Mouse (Mus musculus): ENCODE data around the gene Ntf5. TPM values are rescaled to one million over a fixed set of nuclear protein-coding genes. Genes with fewer than 3 reads are reported as not detected.
A peak's percentile ranks its signal among the peaks of the same experiment; 100 is the strongest.

The Ntf5 gene
- polyA plus RNA-seq, 1 experiment from 2014 or later: 0.10 TPM

GRCm38 (mm10) chr7:45447325-45447990 is 34.0 kb downstream of the Ntf5 start:
- no peaks in the 10 kb centered on the region for H3K9me3 ChIP-seq (ENCODE audit: control insufficient read depth, low read length)
- H3K9ac ChIP-seq (replicated peaks; ENCODE audit: low read depth, low read length): no peak overlapping the region
- no peak overlapping the region for H3K27ac ChIP-seq (ENCODE audit: low read length)
- 0 out of 2 replicates have a peak, but pooled peaks cover 3% of the 10 kb centered on the region for H3K36me3 ChIP-seq (ENCODE audit: control insufficient read depth, insufficient read depth)
- no peaks in the 10 kb centered on the region for H3K27me3 ChIP-seq (replicated peaks; ENCODE audit: control insufficient read depth, insufficient read depth, low read length)
- H3K4me1 ChIP-seq (replicated peaks; ENCODE audit: control insufficient read depth, insufficient read depth, low read length): no peaks in the 10 kb centered on the region
- no peak overlapping the region for H3K4me3 ChIP-seq (replicated peaks; ENCODE audit: low read length)
- no peak overlapping the region for H3K4me2 ChIP-seq (ENCODE audit: low read length)
- no peak for ATAC-seq
- 41% methylated on average over 11 of the region's 11 CpGs for WGBS

- Histone ChIP-seq H3K4me2 (ENCODE audit: low read length) (no peak overlapping the region), H3K4me1 (replicated peaks; ENCODE audit: control insufficient read depth, insufficient read depth, low read length) (no peaks in the 10 kb centered on the region), H3K27ac (ENCODE audit: low read length) (no peak overlapping the region), H3K4me3 (replicated peaks; ENCODE audit: low read length) (no peak overlapping the region), H3K36me3 (ENCODE audit: control insufficient read depth, insufficient read depth) (0 out of 2 replicates have a peak, but pooled peaks cover 3% of the 10 kb centered on the region), H3K9me3 (ENCODE audit: control insufficient read depth, low read length) (no peaks in the 10 kb centered on the region), H3K9ac (replicated peaks; ENCODE audit: low read depth, low read length) (no peak overlapping the region), H3K27me3 (replicated peaks; ENCODE audit: control insufficient read depth, insufficient read depth, low read length) (no peaks in the 10 kb centered on the region)
- no peak for ATAC-seq
- 100% methylated on average over 1 of the region's 1 CpGs for WGBS
Observed at GRCm38 (mm10) chr7:45449974-45450373, 36.5 kb downstream of the Ntf5 start.

DNA sequence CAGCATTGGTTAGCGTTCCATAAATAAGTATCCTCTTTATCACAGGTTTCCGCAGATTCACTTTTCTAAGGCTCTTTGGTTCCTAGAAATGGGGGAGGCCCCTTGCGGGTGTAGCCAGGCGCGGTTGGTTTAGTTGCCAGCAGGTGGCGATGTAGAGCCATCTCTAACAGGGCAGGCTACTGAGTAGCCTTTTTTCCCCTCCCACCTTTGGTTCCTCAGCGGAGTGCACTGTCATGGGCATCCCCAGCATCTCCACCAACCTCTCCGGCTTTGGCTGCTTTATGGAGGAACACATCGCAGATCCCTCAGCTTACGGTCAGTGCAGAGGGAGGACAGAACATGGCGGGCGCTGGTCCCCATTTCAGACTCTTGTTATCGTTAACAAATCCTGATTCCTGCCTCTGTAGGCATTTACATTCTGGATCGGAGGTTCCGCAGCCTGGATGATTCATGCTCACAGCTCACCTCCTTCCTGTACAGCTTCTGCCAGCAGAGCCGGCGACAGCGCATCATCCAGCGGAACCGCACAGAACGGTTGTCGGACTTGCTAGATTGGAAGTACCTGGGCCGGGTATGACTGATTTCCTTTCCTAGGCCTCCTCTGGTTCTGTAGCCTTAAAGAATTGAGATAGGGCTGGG is 38.0 kb downstream of the Ntf5 start:
- ATAC-seq: peak; percentile 79
- Histone ChIP-seq H3K4me1 (replicated peaks; ENCODE audit: control insufficient read depth, insufficient read depth, low read length) (no peaks in the 10 kb centered on the region), H3K9me3 (ENCODE audit: control insufficient read depth, low read length) (no peaks in the 10 kb centered on the region), H3K36me3 (ENCODE audit: control insufficient read depth, insufficient read depth) (peaks cover 5% of the 10 kb centered on the region; the same call in 1 of the 2 replicates), H3K4me2 (ENCODE audit: low read length) (no peak overlapping the region), H3K4me3 (replicated peaks; ENCODE audit: low read length) (no peak overlapping the region), H3K9ac (replicated peaks; ENCODE audit: low read depth, low read length) (no peak overlapping the region), H3K27ac (ENCODE audit: low read length) (no peak overlapping the region), H3K27me3 (replicated peaks; ENCODE audit: control insufficient read depth, insufficient read depth, low read length) (no peaks in the 10 kb centered on the region)
- 54% methylated on average over 23 of the region's 23 CpGs for WGBS

GRCm38 (mm10) chr7:45454971-45455370 is 41.5 kb downstream of the Ntf5 start:
- H3K36me3 ChIP-seq (ENCODE audit: control insufficient read depth, insufficient read depth): peaks cover 14% of the 10 kb centered on the region
- no peaks in the 10 kb centered on the region for H3K9me3 ChIP-seq (ENCODE audit: control insufficient read depth, low read length)
- no peak overlapping the region for H3K27ac ChIP-seq (ENCODE audit: low read length)
- 88% methylated on average over 15 of the region's 15 CpGs for WGBS
- H3K27me3 ChIP-seq (replicated peaks; ENCODE audit: control insufficient read depth, insufficient read depth, low read length): no peaks in the 10 kb centered on the region
- H3K9ac ChIP-seq (replicated peaks; ENCODE audit: low read depth, low read length): no peak overlapping the region
- H3K4me1 ChIP-seq (replicated peaks; ENCODE audit: control insufficient read depth, insufficient read depth, low read length): peaks cover 18% of the 10 kb centered on the region
- H3K4me3 ChIP-seq (replicated peaks; ENCODE audit: low read length): no peak overlapping the region
- no peak overlapping the region for H3K4me2 ChIP-seq (ENCODE audit: low read length)
- no peak for ATAC-seq

DNA sequence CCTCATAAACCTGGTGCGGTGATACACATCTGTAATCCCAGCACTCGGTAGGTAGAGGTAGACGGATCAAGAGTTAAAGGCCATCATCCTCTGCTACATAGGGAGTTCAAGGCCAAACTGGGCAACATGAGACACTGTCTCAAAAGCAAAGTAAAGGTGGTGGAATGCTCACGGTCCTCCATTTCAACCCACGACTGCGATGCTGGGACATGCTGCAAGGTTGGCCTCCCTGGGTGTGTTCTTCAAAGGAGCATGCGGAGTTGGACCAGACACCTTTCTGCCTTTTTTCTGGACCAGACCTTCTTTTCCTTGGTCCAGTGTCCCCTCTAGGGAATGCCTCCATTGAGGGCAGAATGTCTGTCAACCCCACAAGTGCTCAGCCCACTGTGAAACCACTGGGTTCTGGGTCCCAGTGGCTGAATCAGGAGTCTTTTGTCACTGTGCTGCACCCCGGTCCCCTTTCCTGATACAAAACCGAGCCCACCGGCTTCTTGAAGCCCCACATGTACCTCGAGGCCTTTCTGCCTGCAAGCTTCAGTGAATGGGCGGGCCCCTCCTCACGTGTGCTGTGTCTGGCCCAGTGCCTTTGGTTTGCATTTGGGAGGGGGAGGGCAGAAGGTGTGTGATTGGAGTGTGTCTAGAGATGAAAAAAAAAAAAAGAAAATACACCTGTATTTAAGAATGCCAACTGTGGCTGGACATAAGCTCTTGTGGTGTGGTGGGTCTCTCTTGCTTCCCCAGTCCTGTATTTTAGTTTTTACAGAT is 42.6 kb downstream of the Ntf5 start:
- Histone ChIP-seq H3K27me3 (replicated peaks; ENCODE audit: control insufficient read depth, insufficient read depth, low read length) (no peaks in the 10 kb centered on the region), H3K9me3 (ENCODE audit: control insufficient read depth, low read length) (no peaks in the 10 kb centered on the region), H3K4me2 (ENCODE audit: low read length) (no peak overlapping the region), H3K4me3 (replicated peaks; ENCODE audit: low read length) (no peak overlapping the region), H3K27ac (ENCODE audit: low read length) (no peak overlapping the region), H3K4me1 (replicated peaks; ENCODE audit: control insufficient read depth, insufficient read depth, low read length) (peaks cover 29% of the 10 kb centered on the region), H3K9ac (replicated peaks; ENCODE audit: low read depth, low read length) (no peak overlapping the region), H3K36me3 (ENCODE audit: control insufficient read depth, insufficient read depth) (peaks cover 14% of the 10 kb centered on the region)
- ATAC-seq: no peak
- WGBS: 73% methylated on average over 13 of the region's 13 CpGs

DNA sequence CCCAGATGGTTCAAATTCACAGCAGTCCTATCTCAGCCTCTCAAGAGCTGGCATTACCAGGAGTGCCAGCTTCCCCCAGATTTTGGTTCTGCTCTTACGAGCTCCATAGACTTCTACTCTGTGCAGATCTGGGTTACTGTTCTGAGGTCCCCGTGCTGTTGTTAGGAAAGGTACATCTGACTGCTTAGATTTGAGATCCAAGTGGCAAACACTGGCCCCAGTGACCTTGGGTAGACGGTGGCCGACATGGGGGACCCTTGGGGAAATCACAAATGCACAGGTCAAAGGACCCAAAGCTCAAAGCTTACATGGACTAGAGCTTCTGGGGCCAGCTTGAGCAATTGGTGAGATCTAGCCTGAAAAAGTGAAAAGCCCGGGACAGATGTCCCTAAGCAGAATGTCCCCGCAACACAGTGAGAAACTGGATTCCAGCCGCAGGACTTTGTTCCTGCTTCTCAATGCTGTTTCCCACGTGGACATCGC is 43.3 kb downstream of the Ntf5 start:
- no peak for ATAC-seq
- H3K27me3 ChIP-seq (replicated peaks; ENCODE audit: control insufficient read depth, insufficient read depth, low read length): no peaks in the 10 kb centered on the region
- no peak overlapping the region for H3K27ac ChIP-seq (ENCODE audit: low read length)
- 56% methylated on average over 9 of the region's 9 CpGs for WGBS
- no peaks in the 10 kb centered on the region for H3K9me3 ChIP-seq (ENCODE audit: control insufficient read depth, low read length)
- H3K4me1 ChIP-seq (replicated peaks; ENCODE audit: control insufficient read depth, insufficient read depth, low read length): peaks cover 30% of the 10 kb centered on the region
- peak overlapping the region; percentile 7; the same call in 1 of the 2 replicates for H3K9ac ChIP-seq (replicated peaks; ENCODE audit: low read depth, low read length)
- no peak overlapping the region; the same call in none of the 2 replicates for H3K4me3 ChIP-seq (replicated peaks; ENCODE audit: low read length)
- H3K4me2 ChIP-seq (ENCODE audit: low read length): peak overlapping the region; percentile 98
- H3K36me3 ChIP-seq (ENCODE audit: control insufficient read depth, insufficient read depth): peaks cover 14% of the 10 kb centered on the region

DNA sequence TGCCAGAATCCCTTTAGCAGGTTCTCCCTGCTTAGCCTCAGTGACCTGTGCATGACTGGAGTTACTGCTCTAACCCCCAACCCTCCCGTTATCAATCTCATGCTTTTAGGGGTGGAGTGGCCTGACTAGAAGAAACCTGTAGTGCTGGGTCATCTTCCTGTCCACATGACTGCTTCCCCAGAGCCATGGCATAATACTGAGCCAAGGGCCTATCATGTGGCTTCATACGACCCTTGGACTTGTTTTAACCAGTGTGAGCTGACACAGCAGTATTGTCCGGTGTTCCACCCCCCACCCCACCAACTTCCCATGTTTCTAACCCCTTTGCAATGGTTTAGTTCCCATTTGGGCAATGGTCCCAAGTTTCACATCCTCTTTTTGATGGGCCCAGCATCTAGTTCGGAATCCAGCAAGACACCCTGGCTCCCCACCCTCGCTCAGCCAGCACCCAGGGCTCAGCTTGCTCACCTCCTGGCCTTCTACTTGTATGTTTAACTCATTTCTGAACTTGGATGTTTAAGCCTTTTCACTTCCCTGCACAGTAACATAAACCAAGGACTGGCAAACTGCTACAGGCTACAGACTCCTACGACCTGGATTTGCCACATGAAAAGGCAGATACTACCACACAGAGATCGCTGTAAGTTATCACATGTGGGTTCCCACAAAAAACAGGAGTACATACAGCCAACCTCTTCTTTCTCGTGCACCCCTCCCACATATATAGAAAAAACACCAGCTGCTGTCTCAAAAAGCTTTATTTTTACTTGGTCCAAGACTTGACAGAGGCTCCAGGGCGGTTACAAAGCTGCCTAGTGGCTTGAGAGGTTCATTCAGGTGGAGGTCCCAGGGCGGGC is 43.9 kb downstream of the Ntf5 start:
- peak overlapping the region; percentile 88 for H3K9ac ChIP-seq (replicated peaks; ENCODE audit: low read depth, low read length)
- H3K4me3 ChIP-seq (replicated peaks; ENCODE audit: low read length): peak overlapping the region; percentile 53
- no peaks in the 10 kb centered on the region for H3K27me3 ChIP-seq (replicated peaks; ENCODE audit: control insufficient read depth, insufficient read depth, low read length)
- no peak for ATAC-seq
- 66% methylated on average over 9 of the region's 10 CpGs for WGBS
- H3K36me3 ChIP-seq (ENCODE audit: control insufficient read depth, insufficient read depth): peaks cover 14% of the 10 kb centered on the region
- H3K4me1 ChIP-seq (replicated peaks; ENCODE audit: control insufficient read depth, insufficient read depth, low read length): peaks cover 30% of the 10 kb centered on the region
- no peaks in the 10 kb centered on the region for H3K9me3 ChIP-seq (ENCODE audit: control insufficient read depth, low read length)
- peak overlapping the region; percentile 98 for H3K4me2 ChIP-seq (ENCODE audit: low read length)
- 0 out of 2 replicates have a peak overlapping the region, but pooled peaks have one; percentile 12 for H3K27ac ChIP-seq (ENCODE audit: low read length)

- ATAC-seq: peak; percentile 78
- Histone ChIP-seq H3K36me3 (ENCODE audit: control insufficient read depth, insufficient read depth) (peaks cover 21% of the 10 kb centered on the region), H3K27ac (ENCODE audit: low read length) (peak overlapping the region; percentile 97), H3K27me3 (replicated peaks; ENCODE audit: control insufficient read depth, insufficient read depth, low read length) (no peaks in the 10 kb centered on the region), H3K9me3 (ENCODE audit: control insufficient read depth, low read length) (no peaks in the 10 kb centered on the region), H3K9ac (replicated peaks; ENCODE audit: low read depth, low read length) (peak overlapping the region; percentile 88), H3K4me1 (replicated peaks; ENCODE audit: control insufficient read depth, insufficient read depth, low read length) (peaks cover 30% of the 10 kb centered on the region), H3K4me2 (ENCODE audit: low read length) (peak overlapping the region; percentile 98), H3K4me3 (replicated peaks; ENCODE audit: low read length) (peak overlapping the region; percentile 53)
- under 1% methylated on average over 41 of the region's 43 CpGs for WGBS
Observed at GRCm38 (mm10) chr7:45458748-45459563, 45.5 kb downstream of the Ntf5 start.
